Mouse (Mus musculus): Measurements from ENCODE around the gene Ccdc59. TPM values are rescaled to one million over a fixed set of nuclear protein-coding genes. Genes with fewer than 3 reads are reported as not detected.

Ccdc59 gene
- polyA plus RNA-seq, 1 experiment from 2014 or later = 60.9 TPM

- WGBS = 51% methylated on average over 4 of the region's 4 CpGs
- Histone ChIP-seq H3K9me3 (replicated peaks) (no peaks in the 10 kb centered on the region), H3K4me2 (no peak overlapping the region), H3K36me3 (no peaks in the 10 kb centered on the region), H3K27me3 (no peaks in the 10 kb centered on the region), H3K9ac (no peak overlapping the region), H3K4me1 (no peaks in the 10 kb centered on the region), H3K27ac (no peak overlapping the region), H3K4me3 (replicated peaks) (no peak overlapping the region)
- no peak for ATAC-seq (replicated peaks; ENCODE audit: low FRiP score)
These were observed 26.4 kb downstream of the Ccdc59 start for GRCm38 (mm10) chr10:105867312-105867711.

Other genes starting within 250 kb of the Ccdc59 start
- gene Mettl25, start 313 bp downstream of the Ccdc59 start, polyA plus RNA-seq (2015; fragmentation: Nextera tagmentation; extraction: Ambion mirVana) = 12.3 and 13.1 TPM in 2 replicates